Mouse (Mus musculus): ENCODE results near the gene Wdr91. TPM values are rescaled to one million over a fixed set of nuclear protein-coding genes. Genes with fewer than 3 reads are reported as not detected.

Wdr91 gene
- polyA plus RNA-seq, 1 experiment: 12.1 TPM

GRCm38 (mm10) chr6:34920631-34921030, 10.0 kb upstream of the Wdr91 start:
- no peak for TF ChIP-seq POLR2A (IDR thresholded peaks at IDR 0.05; ENCODE audit: low read depth, low read length)
- TF ChIP-seq CTCF (IDR thresholded peaks at IDR 0.05; ENCODE audit: borderline replicate concordance, insufficient read depth, low read length): no peak
- no peak overlapping the region for H3K27ac ChIP-seq (ENCODE audit: insufficient read depth, low read length)
- H3K4me3 ChIP-seq (ENCODE audit: insufficient read depth, low read length): no peak overlapping the region

GRCm38 (mm10) chr6:34919956-34920355, 9.3 kb upstream of the Wdr91 start, which contains the start of gene Stra8:
TSS of gene Stra8 (plus strand) at chr6:34920163.
- no peak within 1 kb of the TSS for H3K27ac ChIP-seq (ENCODE audit: insufficient read depth, low read length)
- no peak within 1 kb of the TSS for H3K4me3 ChIP-seq (ENCODE audit: insufficient read depth, low read length)
- TF ChIP-seq CTCF (IDR thresholded peaks at IDR 0.05; ENCODE audit: borderline replicate concordance, insufficient read depth, low read length) (no peak), POLR2A (IDR thresholded peaks at IDR 0.05; ENCODE audit: low read depth, low read length) (no peak)
- no peaks in the 10 kb centered on the region for H3K4me1 ChIP-seq (ENCODE audit: control insufficient read depth, insufficient read depth, low read length)

More at GRCm38 (mm10) chr6:34920631-34921030, 10.0 kb upstream of the Wdr91 start:
- no peaks in the 10 kb centered on the region for H3K4me1 ChIP-seq (ENCODE audit: control insufficient read depth, insufficient read depth, low read length)

- H3K4me1 ChIP-seq (ENCODE audit: control insufficient read depth, insufficient read depth, low read length): no peaks in the 10 kb centered on the region
- no peak overlapping the region for H3K4me3 ChIP-seq (ENCODE audit: insufficient read depth, low read length)
- H3K27ac ChIP-seq (ENCODE audit: insufficient read depth, low read length): no peak overlapping the region
- TF ChIP-seq POLR2A (IDR thresholded peaks at IDR 0.05; ENCODE audit: low read depth, low read length) (no peak), CTCF (IDR thresholded peaks at IDR 0.05; ENCODE audit: borderline replicate concordance, insufficient read depth, low read length) (no peak)
Observed at GRCm38 (mm10) chr6:34919146-34919545, 8.5 kb upstream of the Wdr91 start.

GRCm38 (mm10) chr6:34914462-34914861, 3.8 kb upstream of the Wdr91 start:
- Histone ChIP-seq H3K4me3 (ENCODE audit: insufficient read depth, low read length) (no peak overlapping the region), H3K27ac (ENCODE audit: insufficient read depth, low read length) (no peak overlapping the region), H3K4me1 (ENCODE audit: control insufficient read depth, insufficient read depth, low read length) (no peaks in the 10 kb centered on the region)
- no peak for TF ChIP-seq POLR2A (IDR thresholded peaks at IDR 0.05; ENCODE audit: low read depth, low read length)
- TF ChIP-seq CTCF (IDR thresholded peaks at IDR 0.05; ENCODE audit: borderline replicate concordance, insufficient read depth, low read length): no peak

GRCm38 (mm10) chr6:34913341-34914040, 2.8 kb upstream of the Wdr91 start:
- TF ChIP-seq POLR2A (IDR thresholded peaks at IDR 0.05; ENCODE audit: low read depth, low read length) (no peak), CTCF (IDR thresholded peaks at IDR 0.05; ENCODE audit: borderline replicate concordance, insufficient read depth, low read length) (no peak)
- no peak overlapping the region for H3K27ac ChIP-seq (ENCODE audit: insufficient read depth, low read length)
- no peak overlapping the region for H3K4me3 ChIP-seq (ENCODE audit: insufficient read depth, low read length)
- H3K4me1 ChIP-seq (ENCODE audit: control insufficient read depth, insufficient read depth, low read length): no peaks in the 10 kb centered on the region

- Histone ChIP-seq H3K27ac (ENCODE audit: insufficient read depth, low read length) (no peak overlapping the region), H3K4me3 (ENCODE audit: insufficient read depth, low read length) (peak overlapping the region; percentile 56), H3K4me1 (ENCODE audit: control insufficient read depth, insufficient read depth, low read length) (no peaks in the 10 kb centered on the region)
- no peak for TF ChIP-seq CTCF (IDR thresholded peaks at IDR 0.05; ENCODE audit: borderline replicate concordance, insufficient read depth, low read length)
- TF ChIP-seq POLR2A (IDR thresholded peaks at IDR 0.05; ENCODE audit: low read depth, low read length): no peak
Observed at GRCm38 (mm10) chr6:34909631-34910345, 888 bp downstream of the Wdr91 start.

GRCm38 (mm10) chr6:34907696-34908260, 2.9 kb downstream of the Wdr91 start:
- H3K4me3 ChIP-seq (ENCODE audit: insufficient read depth, low read length): no peak overlapping the region
- no peak overlapping the region for H3K27ac ChIP-seq (ENCODE audit: insufficient read depth, low read length)
- H3K4me1 ChIP-seq (ENCODE audit: control insufficient read depth, insufficient read depth, low read length): no peaks in the 10 kb centered on the region
- TF ChIP-seq POLR2A (IDR thresholded peaks at IDR 0.05; ENCODE audit: low read depth, low read length) (no peak), CTCF (IDR thresholded peaks at IDR 0.05; ENCODE audit: borderline replicate concordance, insufficient read depth, low read length) (no peak)

GRCm38 (mm10) chr6:34907121-34907614, 3.5 kb downstream of the Wdr91 start:
- Histone ChIP-seq H3K4me3 (ENCODE audit: insufficient read depth, low read length) (no peak overlapping the region), H3K4me1 (ENCODE audit: control insufficient read depth, insufficient read depth, low read length) (no peaks in the 10 kb centered on the region), H3K27ac (ENCODE audit: insufficient read depth, low read length) (no peak overlapping the region)
- TF ChIP-seq CTCF (IDR thresholded peaks at IDR 0.05; ENCODE audit: borderline replicate concordance, insufficient read depth, low read length): no peak
- TF ChIP-seq POLR2A (IDR thresholded peaks at IDR 0.05; ENCODE audit: low read depth, low read length): no peak

- Histone ChIP-seq H3K4me1 (ENCODE audit: control insufficient read depth, insufficient read depth, low read length) (no peaks in the 10 kb centered on the region), H3K4me3 (ENCODE audit: insufficient read depth, low read length) (no peak overlapping the region), H3K27ac (ENCODE audit: insufficient read depth, low read length) (no peak overlapping the region)
- TF ChIP-seq CTCF (IDR thresholded peaks at IDR 0.05; ENCODE audit: borderline replicate concordance, insufficient read depth, low read length): no peak
- no peak for TF ChIP-seq POLR2A (IDR thresholded peaks at IDR 0.05; ENCODE audit: low read depth, low read length)
Observed at GRCm38 (mm10) chr6:34906661-34907060, 4.0 kb downstream of the Wdr91 start.
